Mouse (Mus musculus) CD8-positive naive resting alpha-beta T cell, adult 2 months (primary cell): ENCODE results near the gene Ss18l1.

ENCODE experiments used
- DNase-seq, 2 experiments: peaks; one replicate each; pipeline ENCODE4 v3.0.0; 2022; ENCODE audit warnings: low read depth in 2 of 2, low spot score in 2 of 2

Gene Ss18l1

DNA sequence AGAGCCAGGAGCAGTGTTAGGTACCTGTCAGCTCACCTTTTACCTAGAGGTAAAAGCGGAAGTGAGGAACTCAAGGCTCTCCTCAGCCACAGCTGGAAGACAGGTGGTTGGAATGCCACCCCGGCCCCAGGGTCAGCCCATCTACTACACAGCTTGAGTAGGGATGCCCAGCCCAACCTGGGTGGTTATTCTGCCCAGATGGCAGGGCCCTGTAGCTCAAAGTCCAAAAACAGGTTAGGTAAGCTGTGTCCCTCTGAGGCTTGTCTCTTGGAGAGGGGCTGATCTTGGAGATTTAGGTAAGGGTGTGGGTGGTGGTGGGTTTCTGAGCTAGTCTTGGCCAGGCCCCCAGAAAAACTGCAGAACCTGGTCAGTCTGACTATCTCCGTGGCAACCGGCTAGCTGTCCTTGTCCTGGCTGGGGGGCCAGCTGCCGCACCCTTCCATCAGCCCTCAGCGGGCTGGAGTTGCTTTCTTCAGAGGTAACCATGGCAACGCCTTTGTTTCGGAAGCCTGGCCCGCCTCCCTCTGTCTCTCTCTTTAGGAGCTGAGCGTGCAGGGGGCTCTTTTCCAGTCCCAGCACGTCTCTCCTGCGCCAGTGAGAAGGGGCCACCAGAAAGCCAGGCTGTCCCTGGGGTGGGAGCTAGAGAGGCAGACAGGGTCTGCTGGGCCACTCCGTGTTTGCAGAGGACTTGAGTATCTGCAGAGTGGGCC lies 75.3 kb downstream of the Ss18l1 start:
- DNase-seq = no peak

DNA sequence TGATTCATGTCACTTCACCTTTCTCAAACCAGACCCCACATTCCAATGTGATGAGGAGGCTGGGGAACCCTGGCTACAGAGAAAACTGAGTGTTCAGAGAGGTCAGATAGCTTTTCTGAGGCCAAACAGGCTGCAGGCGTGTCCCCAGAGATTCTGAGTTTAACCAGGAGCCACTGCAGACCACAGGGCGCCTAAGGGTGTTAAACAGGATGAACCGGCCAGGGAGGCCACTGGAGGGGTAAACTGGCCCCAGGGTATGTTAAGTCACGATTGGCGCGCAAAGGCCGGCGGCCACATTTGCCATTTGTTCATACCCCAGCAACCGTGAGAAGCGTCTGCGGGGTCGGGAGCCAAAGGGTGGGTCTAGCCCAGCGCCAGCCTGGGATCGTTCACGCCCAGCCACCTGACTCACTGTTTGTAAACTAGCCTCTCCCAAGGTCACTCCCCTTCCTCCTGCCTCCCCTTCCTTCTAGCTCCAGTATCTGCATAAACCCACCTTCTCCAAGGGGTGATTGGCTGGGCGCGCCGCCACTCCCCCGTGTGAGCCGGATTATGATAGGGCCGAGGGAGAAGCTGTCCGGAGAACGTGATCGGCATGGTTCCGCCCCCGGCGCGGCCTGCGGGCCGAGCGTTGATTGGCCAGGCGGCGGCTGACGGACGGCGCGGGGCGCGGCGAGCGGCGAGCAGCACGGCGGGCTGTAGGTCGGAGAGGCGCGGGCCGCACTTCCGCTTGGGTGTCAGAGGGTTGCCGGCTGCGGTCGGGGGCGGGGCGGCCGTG lies 76.5 kb downstream of the Ss18l1 start, which contains the start of gene Osbpl2:
Gene Osbpl2 (plus strand): TSS at position 646 of the 778 bp plus-strand sequence.
- DNase-seq = peak; percentile 92
